Mouse (Mus musculus): ENCODE data around the gene Gm11034.

Gm11034 gene

GRCm38 (mm10) chr8:72212751-72213150, 685 bp downstream of the Gm11034 start, which contains the start of gene Cib3:
Gene Cib3 (minus strand): TSS chr8:72212837.
- in situ Hi-C loops (cut with MboI, MseI), result loop anchor here (10.0 to 25.0 kb wide), 2 partner anchors 1075 to 1978 kb away; partner anchors contain the start of genes Armc6 and Sugp2

GRCm38 (mm10) chr8:72211846-72212245, 1.6 kb downstream of the Gm11034 start:
- in situ Hi-C loops (cut with MboI, MseI), result loop anchor here (10.0 to 25.0 kb wide), 2 partner anchors 1075 to 1977 kb away; partner anchors contain the start of genes Armc6 and Sugp2

DNA sequence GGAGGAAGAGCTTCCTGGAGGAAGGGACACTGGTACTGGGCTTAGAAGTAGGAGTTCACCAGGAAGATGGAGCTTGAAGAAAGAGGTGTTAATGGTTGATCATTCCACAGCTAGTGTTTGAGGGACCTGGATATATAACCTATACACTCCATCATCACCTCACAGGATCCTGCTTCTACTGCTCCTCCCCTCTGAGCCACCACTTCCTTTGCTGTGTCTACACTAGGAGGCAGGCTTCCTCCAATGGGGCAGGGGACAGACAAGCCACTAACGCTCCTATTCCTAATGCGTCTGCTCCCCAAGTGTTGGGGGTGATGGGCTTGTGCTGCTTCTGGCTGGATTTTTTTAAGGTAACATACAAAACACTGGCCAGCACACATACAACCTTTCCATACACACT, 2.7 kb downstream of the Gm11034 start:
- in situ Hi-C loops (cut with MboI, MseI), result loop anchor here (10.0 to 25.0 kb wide), 2 partner anchors 1073 to 1976 kb away; partner anchors contain the start of genes Armc6 and Sugp2

- in situ Hi-C loops (cut with MboI, MseI), result loop anchor here (10.0 to 25.0 kb wide), 2 partner anchors 1073 to 1975 kb away; partner anchors contain the start of genes Armc6 and Sugp2
These were observed 3.2 kb downstream of the Gm11034 start for GRCm38 (mm10) chr8:72210222-72210621.

GRCm38 (mm10) chr8:72208582-72208981, 4.9 kb downstream of the Gm11034 start:
- in situ Hi-C loops (cut with MboI, MseI), result loop anchor here (25.0 kb wide), 1 partner anchor 1071 kb away; no protein-coding TSS in a partner anchor

DNA sequence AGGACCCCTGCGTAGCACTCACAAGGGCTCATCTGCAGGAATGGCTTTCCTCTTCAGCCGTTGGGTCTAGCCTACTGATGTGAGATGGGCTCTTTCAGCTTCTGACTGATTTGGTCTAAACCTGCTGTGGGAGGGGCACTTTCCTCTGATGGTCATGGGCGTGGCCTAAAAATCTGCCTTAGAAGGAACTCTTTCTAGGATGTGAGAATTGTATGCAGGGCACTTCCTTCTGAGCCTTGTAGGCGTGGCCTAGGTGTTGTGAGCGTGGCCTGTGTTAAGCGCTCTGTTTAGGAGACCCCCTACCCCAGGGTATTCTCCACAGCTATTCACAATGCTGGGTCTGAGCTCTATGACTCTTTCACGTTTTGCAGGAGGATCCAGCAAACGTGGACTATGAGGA, 15.4 kb downstream of the Gm11034 start:
- in situ Hi-C loops (cut with MboI, MseI), result loop anchor here (5.0 kb wide), 1 partner anchor 444 kb away; no protein-coding TSS in a partner anchor

GRCm38 (mm10) chr8:72192065-72192464, 21.4 kb downstream of the Gm11034 start:
- in situ Hi-C loops (cut with MboI, MseI), result no loop called here

GRCm38 (mm10) chr8:72190215-72190539, 23.3 kb downstream of the Gm11034 start:
- in situ Hi-C loops (cut with MboI, MseI), result no loop called here

DNA sequence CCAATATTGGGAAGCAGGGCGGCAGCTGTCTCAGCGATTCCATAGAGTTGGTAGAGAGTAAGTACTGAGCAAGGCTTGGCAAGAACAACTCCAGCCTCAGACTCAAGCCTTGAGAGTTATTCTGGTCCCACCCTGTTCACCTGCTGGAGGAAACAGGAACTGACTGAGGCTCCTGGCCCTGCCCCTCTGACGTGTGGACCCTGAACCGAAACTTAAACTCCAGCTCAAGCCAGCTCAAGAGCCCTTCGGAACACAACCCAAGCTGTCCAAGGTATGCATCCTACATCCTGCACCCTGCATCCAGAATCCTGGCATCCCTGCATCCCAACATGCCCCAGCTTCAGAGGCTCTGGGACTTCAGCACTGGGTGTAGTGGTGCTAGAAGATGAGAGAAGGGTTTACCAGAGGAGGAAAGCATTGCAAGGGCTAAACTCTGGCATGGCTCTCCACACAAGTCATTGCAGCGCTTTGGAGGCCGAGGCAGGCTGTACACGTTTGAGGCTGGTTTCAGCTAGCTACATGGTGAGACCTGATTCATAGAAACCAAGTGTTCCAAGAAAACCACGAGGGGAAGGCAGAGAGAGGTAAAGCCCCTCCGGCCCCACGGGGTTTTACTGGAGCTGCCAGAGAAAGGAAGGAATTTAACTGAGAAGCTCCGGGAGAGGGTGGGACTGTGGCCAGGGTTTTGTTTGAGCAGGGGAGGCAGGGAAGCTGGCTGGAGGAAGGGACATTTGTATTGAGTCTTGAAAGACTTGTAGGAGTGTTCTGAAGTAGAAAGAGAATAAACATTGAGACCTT, 23.8 kb downstream of the Gm11034 start, which contains the start of gene Hsh2d:
TSS of gene Hsh2d (plus strand) at position 222 of the 798 bp plus-strand sequence.
- in situ Hi-C loops (cut with MboI, MseI), result no loop called here

DNA sequence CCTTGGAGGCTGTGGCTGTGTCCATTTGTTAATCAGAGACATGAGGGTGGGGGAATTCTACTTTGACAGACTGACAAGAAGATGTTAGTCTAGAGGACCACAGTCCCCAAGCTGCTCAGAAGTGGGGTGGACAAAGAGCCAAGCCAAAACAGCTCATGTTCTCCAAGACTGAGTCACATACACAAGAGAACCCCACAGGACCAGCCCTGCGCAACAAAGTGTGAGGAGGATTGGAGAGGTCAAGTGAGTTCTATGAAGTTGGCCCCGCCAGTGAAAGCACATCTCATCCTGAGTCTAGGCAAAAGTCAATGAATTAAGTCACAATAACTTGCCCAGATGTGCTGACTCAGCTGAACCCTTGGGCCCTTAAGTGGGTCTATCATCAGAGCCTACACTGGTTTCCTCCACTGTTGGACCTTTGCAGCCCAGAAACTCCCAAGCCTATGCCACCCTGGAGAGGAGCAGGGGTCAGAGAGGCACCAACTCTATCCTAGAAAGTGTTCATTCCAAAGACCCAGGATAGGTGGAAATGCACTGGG, 25.6 kb downstream of the Gm11034 start:
- in situ Hi-C loops (cut with MboI, MseI), result no loop called here

GRCm38 (mm10) chr8:72183554-72184202, 29.8 kb downstream of the Gm11034 start:
- in situ Hi-C loops (cut with MboI, MseI), result no loop called here

- in situ Hi-C loops (cut with MboI, MseI), result loop anchor here (5.0 kb wide), 2 partner anchors 40 to 190 kb away; partner anchors contain the start of gene Fam32a
These were observed 36.0 kb downstream of the Gm11034 start for GRCm38 (mm10) chr8:72177346-72177925.

DNA sequence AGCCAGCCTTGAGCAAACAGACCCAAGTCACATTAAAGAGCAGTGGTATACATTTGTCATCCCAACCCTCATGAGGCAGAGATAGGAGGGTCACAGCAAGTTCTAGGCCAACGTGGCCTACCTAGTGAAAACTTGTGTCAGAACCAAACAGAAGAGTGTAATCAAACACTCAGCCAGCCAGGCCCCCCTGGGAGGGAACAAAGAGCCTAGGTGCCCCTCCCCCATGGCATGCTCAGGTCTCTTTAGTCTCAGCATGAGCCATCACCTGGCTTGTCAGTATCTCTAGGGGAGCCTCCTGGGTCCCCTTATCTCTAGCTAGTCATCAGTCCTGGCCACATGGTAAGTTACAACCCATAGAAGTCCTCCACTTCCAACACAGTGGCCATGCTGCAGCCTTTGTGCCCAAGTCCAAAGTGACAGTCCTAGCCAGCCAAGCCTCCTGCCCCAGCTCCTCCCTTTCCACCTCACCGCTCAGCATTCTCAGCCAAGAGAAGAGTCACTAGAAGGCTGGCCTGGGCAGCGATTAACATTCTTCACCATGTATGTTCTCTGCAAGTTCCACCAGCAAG, 43.7 kb downstream of the Gm11034 start:
- in situ Hi-C loops (cut with MboI, MseI), result no loop called here

- in situ Hi-C loops (cut with MboI, MseI), result no loop called here
These were observed 44.3 kb downstream of the Gm11034 start for GRCm38 (mm10) chr8:72169098-72169668.

Measured in regulatory T cell (primary cell).